Mouse (Mus musculus): ENCODE results near the gene Phb2. TPM values are rescaled to one million over a fixed set of nuclear protein-coding genes. Genes with fewer than 3 reads are reported as not detected.
A peak's percentile ranks its signal among the peaks of the same experiment; 100 is the strongest.

Phb2 gene
- polyA plus RNA-seq, 1 experiment from 2014 or later = 436 TPM

- no peak for DNase-seq (ENCODE audit: low spot score)
- H3K4me3 ChIP-seq (ENCODE audit: low read depth, low read length) = no peak overlapping the region
Observed at GRCm38 (mm10) chr6:124734417-124734816, 22.3 kb downstream of the Phb2 start.

DNA sequence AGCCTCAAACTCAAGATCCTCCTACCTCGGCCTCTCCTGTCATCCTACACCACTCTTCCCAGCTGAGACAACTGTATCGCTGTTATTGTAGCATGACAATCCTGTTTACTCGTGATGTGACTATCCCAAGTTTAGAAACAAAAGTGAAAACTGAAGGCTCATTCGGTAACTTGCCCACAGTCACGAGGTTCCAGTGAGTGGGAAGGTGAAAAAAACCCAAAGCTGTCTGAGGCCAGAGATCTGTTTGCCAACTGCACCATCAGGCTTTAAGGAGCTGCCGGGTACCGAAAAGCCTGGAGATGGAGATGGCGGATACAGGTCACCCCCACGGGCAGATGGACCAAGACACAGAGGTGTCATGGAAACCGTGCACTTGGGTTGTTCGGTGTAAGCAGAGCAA is 24.9 kb downstream of the Phb2 start:
- H3K27ac ChIP-seq (ENCODE audit: low read depth) = no peak overlapping the region
- no peaks in the 10 kb centered on the region for H3K9me3 ChIP-seq (ENCODE audit: control insufficient read depth, low read length)
- H3K4me3 ChIP-seq (ENCODE audit: low read depth, low read length) = no peak overlapping the region
- H3K36me3 ChIP-seq (ENCODE audit: control insufficient read depth, insufficient read depth, low read length) = no peaks in the 10 kb centered on the region
- ATAC-seq (replicated peaks; ENCODE audit: low FRiP score, low TSS enrichment, low read depth) = no peak
- 90% methylated on average over 11 of the region's 11 CpGs for WGBS
- H3K4me1 ChIP-seq (replicated peaks; ENCODE audit: control insufficient read depth, insufficient read depth, low read length) = peaks cover 26% of the 10 kb centered on the region
- H3K27me3 ChIP-seq (replicated peaks; ENCODE audit: control insufficient read depth, insufficient read depth, low read length) = no peaks in the 10 kb centered on the region
- no peak for DNase-seq (ENCODE audit: low spot score)
- no peak overlapping the region for H3K4me2 ChIP-seq (ENCODE audit: low read length)
- H3K9ac ChIP-seq (ENCODE audit: low read length) = no peak overlapping the region

More at GRCm38 (mm10) chr6:124734417-124734816, 22.3 kb downstream of the Phb2 start:
- no peak overlapping the region for H3K9ac ChIP-seq (ENCODE audit: low read length)
- no peaks in the 10 kb centered on the region for H3K9me3 ChIP-seq (ENCODE audit: control insufficient read depth, low read length)
- no peaks in the 10 kb centered on the region for H3K36me3 ChIP-seq (ENCODE audit: control insufficient read depth, insufficient read depth, low read length)
- H3K27ac ChIP-seq (ENCODE audit: low read depth) = no peak overlapping the region
- 95% methylated on average over 3 of the region's 3 CpGs for WGBS
- ATAC-seq (replicated peaks; ENCODE audit: low FRiP score, low TSS enrichment, low read depth) = no peak
- H3K4me1 ChIP-seq (replicated peaks; ENCODE audit: control insufficient read depth, insufficient read depth, low read length) = peaks cover 12% of the 10 kb centered on the region; the same call in 1 of the 2 replicates
- no peak overlapping the region for H3K4me2 ChIP-seq (ENCODE audit: low read length)
- no peaks in the 10 kb centered on the region for H3K27me3 ChIP-seq (replicated peaks; ENCODE audit: control insufficient read depth, insufficient read depth, low read length)

DNA sequence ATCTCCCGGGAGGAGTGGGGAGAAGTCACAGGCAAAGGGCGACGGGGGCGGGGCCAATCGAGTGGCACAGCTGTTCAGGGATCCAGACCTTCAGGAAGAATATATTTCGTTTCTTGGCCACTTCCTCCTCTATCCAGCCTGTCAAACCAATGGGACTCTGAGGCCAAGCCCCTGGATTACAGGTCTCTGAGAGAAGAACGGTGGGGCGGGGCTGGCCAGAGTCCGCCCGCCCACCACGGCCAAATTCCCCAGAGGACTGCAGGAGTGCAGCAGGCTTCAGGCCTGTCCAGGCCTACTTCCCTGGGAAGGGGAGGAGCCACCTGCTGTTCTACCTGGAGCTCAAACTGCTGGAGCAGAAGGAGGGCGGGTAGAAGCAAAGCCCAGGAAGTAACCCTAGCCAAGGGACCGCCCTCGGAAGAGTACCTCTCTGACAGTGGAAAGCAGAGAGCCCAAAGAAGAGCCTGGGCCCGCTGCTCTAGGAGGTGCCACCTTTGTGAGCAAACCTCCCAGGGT is 26.4 kb downstream of the Phb2 start, which contains the start of gene Ptpn6:
TSS of gene Ptpn6 (minus strand) at position 204 of the 513 bp plus-strand sequence.
- ATAC-seq (replicated peaks; ENCODE audit: low FRiP score, low TSS enrichment, low read depth) (peak; percentile 77), DNase-seq (ENCODE audit: low spot score) (peak; percentile 80)
- peaks cover 12% of the 10 kb centered on the region for H3K36me3 ChIP-seq (ENCODE audit: control insufficient read depth, insufficient read depth, low read length)
- peak within 1 kb of the TSS; percentile 6; the same call in 1 of the 2 replicates for H3K27ac ChIP-seq (ENCODE audit: low read depth)
- H3K4me2 ChIP-seq (ENCODE audit: low read length) = peak within 1 kb of the TSS; percentile 71; the same call in 1 of the 2 replicates
- H3K4me3 ChIP-seq (ENCODE audit: low read depth, low read length) = no peak within 1 kb of the TSS
- peaks cover 27% of the 10 kb centered on the region for H3K4me1 ChIP-seq (replicated peaks; ENCODE audit: control insufficient read depth, insufficient read depth, low read length)
- WGBS = 15% methylated on average over 15 of the region's 15 CpGs
- H3K27me3 ChIP-seq (replicated peaks; ENCODE audit: control insufficient read depth, insufficient read depth, low read length) = no peaks in the 10 kb centered on the region
- no peaks in the 10 kb centered on the region for H3K9me3 ChIP-seq (ENCODE audit: control insufficient read depth, low read length)
- peak within 1 kb of the TSS; percentile 31; the same call in 1 of the 2 replicates for H3K9ac ChIP-seq (ENCODE audit: low read length)

DNA sequence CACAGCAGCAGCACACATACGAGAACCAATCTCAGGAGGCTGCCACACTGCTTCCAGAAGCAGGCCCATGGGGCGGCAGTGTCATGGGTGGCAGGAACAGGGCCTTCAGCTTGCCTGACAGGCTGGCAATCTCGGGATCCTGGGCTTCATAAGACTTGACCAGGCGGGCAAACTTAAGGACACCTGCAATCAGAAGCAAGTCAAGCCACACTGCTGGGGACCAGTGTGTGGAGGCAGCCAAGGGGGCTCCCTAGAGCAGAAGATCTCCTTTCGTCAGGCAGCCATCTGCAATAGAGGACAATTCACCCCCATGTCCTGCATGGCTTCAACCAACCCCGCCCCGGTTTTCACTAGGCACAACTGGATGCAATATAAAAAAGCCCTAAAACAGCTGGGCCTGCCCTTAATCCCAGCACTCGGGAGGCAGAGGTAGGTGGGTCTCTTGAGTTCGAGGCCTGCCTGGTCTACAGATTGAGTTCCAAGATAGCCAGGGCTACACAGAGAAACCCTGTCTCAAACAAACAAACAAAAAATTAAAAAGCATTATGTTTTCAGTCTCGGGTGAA is 27.2 kb downstream of the Phb2 start:
- Histone ChIP-seq H3K9ac (ENCODE audit: low read length) (no peak overlapping the region), H3K9me3 (ENCODE audit: control insufficient read depth, low read length) (no peaks in the 10 kb centered on the region), H3K4me2 (ENCODE audit: low read length) (peak overlapping the region; percentile 71), H3K4me1 (replicated peaks; ENCODE audit: control insufficient read depth, insufficient read depth, low read length) (peaks cover 27% of the 10 kb centered on the region), H3K27ac (ENCODE audit: low read depth) (peak overlapping the region; percentile 6; the same call in 1 of the 2 replicates), H3K36me3 (ENCODE audit: control insufficient read depth, insufficient read depth, low read length) (peaks cover 18% of the 10 kb centered on the region), H3K4me3 (ENCODE audit: low read depth, low read length) (peak overlapping the region; percentile 59; the same call in 1 of the 2 replicates), H3K27me3 (replicated peaks; ENCODE audit: control insufficient read depth, insufficient read depth, low read length) (no peaks in the 10 kb centered on the region)
- no peak for DNase-seq (ENCODE audit: low spot score)
- 83% methylated on average over 10 of the region's 10 CpGs for WGBS
- no peak for ATAC-seq (replicated peaks; ENCODE audit: low FRiP score, low TSS enrichment, low read depth)

DNA sequence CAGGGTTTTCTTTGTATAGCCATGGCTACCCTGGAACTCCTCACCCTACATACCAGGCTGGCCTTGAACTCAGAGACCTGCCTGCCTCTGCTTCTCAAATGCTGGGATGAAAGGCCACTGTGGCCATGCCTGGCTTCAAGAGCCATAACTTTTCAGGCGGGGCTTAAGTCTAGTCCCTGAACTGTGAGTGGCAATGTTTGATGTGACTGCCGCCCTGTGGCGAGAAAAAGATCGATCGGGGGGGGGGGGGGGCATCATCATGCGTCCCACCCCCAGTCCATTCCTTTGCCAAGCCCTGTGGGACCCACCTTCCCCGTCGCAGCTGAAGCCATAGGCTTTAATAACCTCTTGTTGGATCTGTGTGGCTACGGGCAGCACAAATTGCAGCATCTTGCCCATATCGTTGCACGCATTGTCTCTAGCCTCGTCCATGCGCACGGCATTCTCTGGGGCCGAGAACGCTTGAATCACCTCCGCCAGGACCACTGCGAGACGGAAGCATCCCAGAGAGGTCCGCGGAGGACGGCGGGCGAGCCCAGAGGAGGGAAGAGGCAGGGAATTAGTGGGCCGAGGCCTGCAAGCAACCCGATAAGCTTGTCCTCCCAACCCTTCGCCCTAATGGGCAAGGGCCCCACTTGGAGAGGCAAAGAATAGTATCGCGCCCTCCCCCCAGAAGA is 28.2 kb downstream of the Phb2 start:
- peak; percentile 91 for DNase-seq (ENCODE audit: low spot score)
- Histone ChIP-seq H3K9me3 (ENCODE audit: control insufficient read depth, low read length) (no peaks in the 10 kb centered on the region), H3K4me1 (replicated peaks; ENCODE audit: control insufficient read depth, insufficient read depth, low read length) (peaks cover 27% of the 10 kb centered on the region), H3K27ac (ENCODE audit: low read depth) (peak overlapping the region; percentile 95), H3K4me3 (ENCODE audit: low read depth, low read length) (peak overlapping the region; percentile 59), H3K36me3 (ENCODE audit: control insufficient read depth, insufficient read depth, low read length) (peaks cover 26% of the 10 kb centered on the region), H3K27me3 (replicated peaks; ENCODE audit: control insufficient read depth, insufficient read depth, low read length) (no peaks in the 10 kb centered on the region), H3K9ac (ENCODE audit: low read length) (peak overlapping the region; percentile 74), H3K4me2 (ENCODE audit: low read length) (peak overlapping the region; percentile 71)
- under 1% methylated on average over 26 of the region's 29 CpGs for WGBS
- peak; percentile 6; the same call in 1 of the 2 replicates for ATAC-seq (replicated peaks; ENCODE audit: low FRiP score, low TSS enrichment, low read depth)

DNA sequence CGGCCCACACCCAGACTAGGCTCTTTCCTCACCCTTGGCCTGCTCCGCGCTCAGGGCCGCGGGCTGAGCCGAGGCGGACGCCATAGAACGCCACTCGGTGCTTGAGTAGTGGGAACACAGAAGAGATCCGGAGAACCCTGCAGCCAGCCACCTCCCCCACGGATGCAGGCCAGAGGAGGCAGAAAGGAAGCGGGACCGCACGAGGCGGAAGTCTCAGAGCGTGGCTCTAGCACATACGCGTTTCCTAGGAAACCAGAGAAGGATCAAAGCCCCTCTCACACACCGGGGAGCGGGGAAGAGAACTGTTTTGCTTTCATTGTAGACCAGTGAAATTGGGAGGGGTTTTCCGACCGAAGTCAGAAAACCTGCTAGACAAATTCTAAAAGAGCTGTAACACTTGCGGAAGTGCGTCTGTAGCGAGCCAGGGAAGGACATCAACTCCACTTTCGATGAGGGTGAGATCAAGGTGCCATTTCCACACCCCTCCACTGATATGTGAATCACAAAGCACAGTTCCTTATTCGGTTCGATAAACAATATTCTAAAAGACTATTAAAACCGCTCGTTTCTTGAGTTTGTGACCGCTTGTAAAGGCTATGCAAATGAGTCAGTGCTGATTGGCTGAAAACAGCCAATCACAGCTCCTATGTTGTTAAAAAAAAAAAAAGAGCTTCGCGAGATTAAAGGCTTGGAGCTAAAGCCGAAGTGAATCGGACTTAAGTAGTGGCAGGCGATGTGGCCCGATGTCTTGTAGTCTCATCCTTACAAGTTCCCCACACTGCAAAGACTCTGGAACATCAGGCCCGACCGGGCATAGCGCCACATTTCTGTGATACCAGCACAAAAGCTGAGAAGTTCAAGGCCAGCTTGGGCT is 29.0 kb downstream of the Phb2 start, which contains the start of gene Grcc10:
TSS of gene Grcc10 (minus strand) at position 487 of the 874 bp plus-strand sequence.
- peaks cover 30% of the 10 kb centered on the region for H3K4me1 ChIP-seq (replicated peaks; ENCODE audit: control insufficient read depth, insufficient read depth, low read length)
- 0% methylated on average over 41 of the region's 41 CpGs for WGBS
- no peaks in the 10 kb centered on the region for H3K27me3 ChIP-seq (replicated peaks; ENCODE audit: control insufficient read depth, insufficient read depth, low read length)
- H3K9ac ChIP-seq (ENCODE audit: low read length) = peak within 1 kb of the TSS; percentile 74
- H3K27ac ChIP-seq (ENCODE audit: low read depth) = peak within 1 kb of the TSS; percentile 95
- peaks cover 26% of the 10 kb centered on the region for H3K36me3 ChIP-seq (ENCODE audit: control insufficient read depth, insufficient read depth, low read length)
- H3K9me3 ChIP-seq (ENCODE audit: control insufficient read depth, low read length) = no peaks in the 10 kb centered on the region
- peak within 1 kb of the TSS; percentile 71 for H3K4me2 ChIP-seq (ENCODE audit: low read length)
- DNase-seq (ENCODE audit: low spot score) (peak; percentile 93), ATAC-seq (replicated peaks; ENCODE audit: low FRiP score, low TSS enrichment, low read depth) (peak; percentile 75)
- H3K4me3 ChIP-seq (ENCODE audit: low read depth, low read length) = peak within 1 kb of the TSS; percentile 59

DNA sequence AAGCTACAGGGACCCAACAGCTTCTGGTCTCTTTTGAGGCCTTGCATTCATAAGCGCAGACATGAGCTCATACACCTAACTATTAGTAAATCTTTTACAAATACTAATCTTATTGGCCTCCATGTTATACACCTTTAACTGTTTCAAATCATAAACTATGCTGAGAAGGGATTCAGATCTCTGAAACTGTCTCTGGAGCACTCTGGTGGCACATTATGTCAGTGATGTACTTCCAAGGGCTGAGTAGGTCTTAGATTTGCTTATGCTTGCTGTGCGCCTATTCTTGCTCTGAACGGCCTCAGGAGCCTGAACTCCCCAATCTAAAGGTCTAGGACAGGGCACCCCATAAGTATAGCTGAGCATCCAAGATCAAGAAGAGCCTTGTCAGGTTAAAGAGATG is 29.7 kb downstream of the Phb2 start:
- Histone ChIP-seq H3K27me3 (replicated peaks; ENCODE audit: control insufficient read depth, insufficient read depth, low read length) (no peaks in the 10 kb centered on the region), H3K9me3 (ENCODE audit: control insufficient read depth, low read length) (no peaks in the 10 kb centered on the region), H3K4me1 (replicated peaks; ENCODE audit: control insufficient read depth, insufficient read depth, low read length) (peaks cover 37% of the 10 kb centered on the region), H3K36me3 (ENCODE audit: control insufficient read depth, insufficient read depth, low read length) (peaks cover 28% of the 10 kb centered on the region), H3K9ac (ENCODE audit: low read length) (peak overlapping the region; percentile 74), H3K27ac (ENCODE audit: low read depth) (peak overlapping the region; percentile 95), H3K4me2 (ENCODE audit: low read length) (peak overlapping the region; percentile 71), H3K4me3 (ENCODE audit: low read depth, low read length) (peak overlapping the region; percentile 59; the same call in 1 of the 2 replicates)
- WGBS = 72% methylated on average over 3 of the region's 3 CpGs
- DNase-seq (ENCODE audit: low spot score) = no peak
- ATAC-seq (replicated peaks; ENCODE audit: low FRiP score, low TSS enrichment, low read depth) = no peak
